Mouse (Mus musculus) E14TG2a.4 (cell line): ENCODE measurements at regions not wholly inside any gene's neighbourhood (a gene's known extent, or its start where the extent isn't known, plus 50 kb on each side); places are given as distances from the start of the nearest gene placed in this dataset.

ENCODE experiments used
- CTCF ChIP-seq: conservative IDR thresholded peaks from 2 replicates; pipeline ENCODE4 v1.5.1; 2014; ENCODE audit warnings: low read length
- NANOG ChIP-seq: IDR thresholded peaks from 2 replicates; pipeline ENCODE4 v1.6.1; 2014; ENCODE audit warnings: borderline replicate concordance, low read length, mixed read lengths

DNA sequence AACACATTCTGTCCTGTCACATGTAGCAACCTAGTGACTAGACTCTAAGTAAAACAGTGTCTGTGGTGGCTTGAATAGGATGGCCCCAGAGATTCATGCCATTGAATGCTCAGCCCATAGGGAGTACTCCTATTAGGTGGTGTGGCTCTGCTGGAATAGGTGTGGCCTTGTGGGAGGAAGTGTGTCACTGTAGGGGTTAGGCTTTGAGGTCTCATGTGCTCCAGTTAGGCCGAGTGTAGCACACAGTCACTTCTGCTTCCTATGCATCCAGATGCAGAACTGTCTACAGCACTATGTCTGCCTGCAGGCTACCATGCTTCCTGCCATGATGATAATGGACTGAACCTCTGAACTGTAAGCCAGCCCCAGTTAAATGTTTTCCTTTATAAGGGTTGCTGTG is 144.5 kb upstream of the Fbxo11 start:
- TF ChIP-seq CTCF (no peak), NANOG (no peak)
